Mouse (Mus musculus) G1E (cell line): ENCODE measurements at regions not wholly inside any gene's neighbourhood (a gene's known extent, or its start where the extent isn't known, plus 50 kb on each side); places are given as distances from the start of the nearest gene placed in this dataset.
A peak's percentile ranks its signal among the peaks of the same experiment; 100 is the strongest.

ENCODE experiments used
- ATAC-seq: 2 replicates; pipeline ENCODE4 v1.8.0; 2016; ENCODE audit warnings: mild to moderate bottlenecking; ENCODE audit not compliant: insufficient number of reproducible peaks, poor library complexity, low FRiP score, severe bottlenecking; ENCODE audit errors: extremely low read depth
- DNase-seq: peaks from one replicate; pipeline ENCODE4 v3.0.0; 2012; ENCODE audit warnings: low spot score
- H3K27me3 ChIP-seq: 2 replicates; pipeline ENCODE4 v1.6.1; 2012; ENCODE audit warnings: mild to moderate bottlenecking, low read length, inconsistent platforms; ENCODE audit not compliant: insufficient read depth
- H3K36me3 ChIP-seq: replicated peaks from 2 replicates; pipeline ENCODE3; 2012; ENCODE audit warnings: mild to moderate bottlenecking, inconsistent platforms
- H3K4me1 ChIP-seq: 2 replicates; pipeline ENCODE4 v1.6.1; 2012; ENCODE audit warnings: low read depth, low read length, inconsistent platforms, mixed read lengths; ENCODE audit not compliant: insufficient read depth
- H3K4me3 ChIP-seq: 2 replicates; pipeline ENCODE4 v1.5.1; 2012; ENCODE audit warnings: low read depth, mild to moderate bottlenecking, inconsistent platforms, low read length, moderate library complexity, mixed read lengths
- H3K9me3 ChIP-seq: replicated peaks from 2 replicates; pipeline ENCODE4 v1.6.1; 2012; ENCODE audit warnings: inconsistent platforms
- CTCF ChIP-seq: IDR thresholded peaks from 2 replicates; pipeline ENCODE4 v1.5.1; 2012; ENCODE audit warnings: low read depth, low read length, inconsistent platforms, mixed read lengths
- GATA1 ChIP-seq: IDR thresholded peaks from 2 replicates; pipeline ENCODE4 v1.6.1; 2012; ENCODE audit warnings: borderline replicate concordance, low read length, inconsistent platforms, mixed read lengths
- GATA2 ChIP-seq: IDR thresholded peaks from 2 replicates; pipeline ENCODE4 v1.6.1; 2012; ENCODE audit warnings: low read depth, low read length, inconsistent platforms, borderline replicate concordance
- POLR2AphosphoS5 ChIP-seq: IDR thresholded peaks from 2 replicates; pipeline ENCODE4 v1.6.1; 2012; ENCODE audit warnings: low read depth, low read length, inconsistent platforms; ENCODE audit not compliant: insufficient replicate concordance
- TAL1 ChIP-seq: conservative IDR thresholded peaks from 2 replicates; pipeline ENCODE4 v1.6.1; 2012; ENCODE audit warnings: low read depth, low read length, inconsistent platforms, mixed read lengths

- Histone ChIP-seq H3K4me1 (peaks cover 10% of the 10 kb centered on the region), H3K4me3 (no peak overlapping the region; the same call in 1 of the 2 replicates), H3K27me3 (no peaks in the 10 kb centered on the region), H3K36me3 (no peaks in the 10 kb centered on the region), H3K9me3 (no peaks in the 10 kb centered on the region)
- ATAC-seq (no peak), DNase-seq (peak; percentile 25)
- TF ChIP-seq GATA1 = no peak
- TF ChIP-seq POLR2AphosphoS5 = no peak
- no peak for TF ChIP-seq TAL1
- TF ChIP-seq GATA2 = no peak
- TF ChIP-seq CTCF = no peak
These were observed 69.4 kb upstream of the Nck2 start for GRCm38 (mm10) chr1:43374946-43375345.

GRCm38 (mm10) chr1:43375851-43376250, 68.5 kb upstream of the Nck2 start:
- Histone ChIP-seq H3K4me1 (peaks cover 10% of the 10 kb centered on the region), H3K9me3 (no peaks in the 10 kb centered on the region), H3K4me3 (no peak overlapping the region), H3K36me3 (no peaks in the 10 kb centered on the region), H3K27me3 (no peaks in the 10 kb centered on the region)
- DNase-seq (no peak), ATAC-seq (no peak)
- TF ChIP-seq GATA2 = no peak
- no peak for TF ChIP-seq CTCF
- no peak for TF ChIP-seq POLR2AphosphoS5
- no peak for TF ChIP-seq TAL1
- no peak for TF ChIP-seq GATA1

DNA sequence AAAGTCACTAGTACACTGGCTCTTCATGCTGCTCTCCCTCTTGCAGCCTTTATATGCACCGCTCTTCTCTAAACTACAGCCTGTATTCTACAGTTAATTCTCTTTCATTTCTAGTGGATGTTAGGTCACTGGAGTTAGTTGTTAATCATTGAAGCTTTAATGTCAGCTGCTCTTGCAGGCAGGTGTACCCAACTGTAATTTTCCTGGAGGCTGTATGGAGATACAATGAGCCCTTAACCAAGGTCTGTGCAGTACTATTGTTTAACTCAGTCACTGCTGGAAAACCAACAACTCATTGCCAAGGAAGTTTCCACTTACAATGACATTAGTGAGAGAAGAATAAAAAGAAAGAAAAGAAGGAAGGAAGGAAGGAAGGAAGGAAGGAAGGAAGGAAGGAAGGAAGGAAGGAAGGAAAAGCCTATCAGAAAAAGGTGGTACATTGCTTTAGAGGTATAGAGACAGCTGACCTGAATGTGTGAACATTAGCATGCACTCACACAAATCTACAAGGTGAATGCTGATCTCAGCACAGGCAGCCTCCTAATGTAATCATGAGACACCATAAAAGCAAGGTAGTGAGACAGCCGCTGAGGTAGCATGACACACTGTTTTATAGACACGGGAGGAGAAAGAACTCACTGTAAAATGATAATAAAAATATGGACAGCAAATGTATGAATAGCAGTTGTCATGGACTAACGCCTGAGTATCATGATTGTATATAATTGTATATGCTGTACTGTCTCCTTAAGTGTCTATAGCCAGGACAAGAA, 66.7 kb upstream of the Nck2 start:
- Histone ChIP-seq H3K9me3 (no peaks in the 10 kb centered on the region), H3K4me3 (no peak overlapping the region), H3K27me3 (no peaks in the 10 kb centered on the region), H3K36me3 (no peaks in the 10 kb centered on the region), H3K4me1 (peaks cover 10% of the 10 kb centered on the region)
- DNase-seq (no peak), ATAC-seq (no peak)
- TF ChIP-seq CTCF = no peak
- no peak for TF ChIP-seq GATA1
- TF ChIP-seq TAL1 = no peak
- no peak for TF ChIP-seq GATA2
- no peak for TF ChIP-seq POLR2AphosphoS5

- no peak overlapping the region for H3K4me3 ChIP-seq
- H3K4me1 ChIP-seq = peaks cover 2% of the 10 kb centered on the region; the same call in 1 of the 2 replicates
- no peaks in the 10 kb centered on the region for H3K9me3 ChIP-seq
- ATAC-seq = no peak
- H3K27me3 ChIP-seq = no peaks in the 10 kb centered on the region
- H3K36me3 ChIP-seq = no peaks in the 10 kb centered on the region
- TF ChIP-seq GATA1 = no peak
- TF ChIP-seq CTCF = no peak
- TF ChIP-seq GATA2 = no peak
- no peak for TF ChIP-seq POLR2AphosphoS5
- TF ChIP-seq TAL1 = no peak
- no peak for DNase-seq
These were observed 59.4 kb upstream of the Nck2 start for GRCm38 (mm10) chr1:43385008-43385407.

DNA sequence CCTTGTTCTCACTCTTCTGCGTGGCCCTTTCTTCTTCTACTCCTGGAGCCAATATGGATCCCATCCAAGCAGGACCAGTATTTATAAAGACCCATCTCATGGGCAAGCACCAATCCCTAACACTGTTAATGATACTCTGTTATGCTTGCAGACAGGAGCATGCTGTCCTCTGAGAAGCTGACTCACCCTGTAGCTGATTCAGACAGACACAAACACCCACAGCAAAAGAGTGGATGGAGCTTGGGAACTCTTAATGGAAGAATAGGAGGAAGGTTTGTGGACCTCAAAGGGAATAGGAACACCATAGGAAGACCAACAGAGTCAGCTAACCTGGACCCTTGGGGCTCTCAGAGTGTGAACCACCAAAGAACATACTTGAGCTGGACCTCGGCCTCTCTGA, 50.3 kb upstream of the Nck2 start:
- DNase-seq (no peak), ATAC-seq (no peak)
- H3K4me3 ChIP-seq = no peak overlapping the region
- no peaks in the 10 kb centered on the region for H3K36me3 ChIP-seq
- TF ChIP-seq TAL1 = no peak
- no peak for TF ChIP-seq POLR2AphosphoS5
- TF ChIP-seq GATA1 = no peak
- TF ChIP-seq GATA2 = no peak
- TF ChIP-seq CTCF = no peak
- H3K9me3 ChIP-seq = no peaks in the 10 kb centered on the region
- no peaks in the 10 kb centered on the region for H3K27me3 ChIP-seq
- H3K4me1 ChIP-seq = peaks cover 6% of the 10 kb centered on the region
